Mouse (Mus musculus): ENCODE data around the gene Olfr1158.
"Not testable (repeated sequence)": the region's sequence is repeated elsewhere in the genome, so short reads cannot be mapped to it uniquely, and the experiment has no call there.

Gene Olfr1158

DNA sequence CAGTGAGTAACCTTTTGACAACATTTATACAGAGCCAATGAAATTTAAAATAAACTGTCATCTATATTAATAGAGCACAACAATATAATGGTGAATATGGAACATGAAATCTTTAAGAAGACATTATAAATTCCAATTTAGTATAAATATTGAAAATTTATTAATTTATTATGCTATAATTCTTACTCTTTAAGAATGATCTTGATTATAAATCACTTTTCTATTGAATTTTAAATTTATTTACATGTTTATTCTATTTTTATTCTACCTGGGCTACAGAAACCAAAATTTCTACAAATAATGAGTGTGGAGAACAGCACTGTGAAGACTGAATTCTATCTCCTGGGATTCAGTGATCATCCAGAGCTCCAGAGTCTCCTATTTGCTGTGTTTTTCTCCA is at the start of gene Olfr1158:
Gene Olfr1158 (plus strand): TSS at position 301 of the 400 bp plus-strand sequence.
- no peak for DNase-seq

DNA sequence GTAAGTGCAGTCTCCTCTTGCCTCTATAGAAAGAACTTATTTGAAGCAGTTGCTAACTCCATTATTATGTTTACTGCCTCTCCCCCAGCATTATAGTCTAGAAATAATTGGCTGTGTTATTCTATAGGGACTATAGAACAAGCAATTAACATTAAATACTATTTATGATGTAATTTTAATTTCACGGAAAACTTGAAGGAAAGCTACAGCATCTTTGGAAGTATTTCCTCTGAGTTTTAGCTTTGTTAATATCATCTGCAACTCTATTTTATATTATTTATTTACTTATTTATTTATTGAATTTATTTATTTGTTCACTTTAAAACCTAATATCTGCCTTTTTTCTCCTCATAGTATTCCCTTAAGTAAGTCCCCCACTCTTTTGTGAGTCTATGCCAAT is 44.9 kb upstream of the Olfr1158 start, which contains the start of gene Olfr1155:
Gene Olfr1155 (minus strand): TSS at position 101 of the 400 bp plus-strand sequence.
- no peak for DNase-seq

DNA sequence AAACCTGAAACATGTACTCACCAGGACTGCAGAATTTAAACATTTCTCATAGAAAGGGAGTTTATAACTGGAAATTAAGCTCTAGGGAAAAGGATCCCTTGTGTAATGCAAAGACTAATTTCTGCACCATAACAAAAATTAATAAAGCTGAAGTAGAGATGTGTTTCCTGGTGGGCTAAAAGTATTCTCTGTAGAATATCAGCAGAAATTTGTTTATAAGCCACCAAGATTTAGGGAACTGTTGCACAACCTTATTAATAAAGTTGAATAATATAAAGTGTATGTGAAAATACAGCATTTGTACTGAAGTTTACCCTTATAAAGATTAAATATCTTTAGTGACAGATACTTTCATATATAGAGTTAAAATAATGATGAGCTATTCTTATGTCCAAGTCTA is 36.9 kb upstream of the Olfr1158 start, which contains the start of gene Olfr1156:
Gene Olfr1156 (minus strand): TSS at position 101 of the 400 bp plus-strand sequence.
- DNase-seq, result no peak

GRCm38 (mm10) chr2:87968199-87968598 is 21.7 kb upstream of the Olfr1158 start, which contains the start of gene Olfr1157:
Olfr1157 (minus strand) TSS chr2:87968299.
- no peak for DNase-seq

DNA sequence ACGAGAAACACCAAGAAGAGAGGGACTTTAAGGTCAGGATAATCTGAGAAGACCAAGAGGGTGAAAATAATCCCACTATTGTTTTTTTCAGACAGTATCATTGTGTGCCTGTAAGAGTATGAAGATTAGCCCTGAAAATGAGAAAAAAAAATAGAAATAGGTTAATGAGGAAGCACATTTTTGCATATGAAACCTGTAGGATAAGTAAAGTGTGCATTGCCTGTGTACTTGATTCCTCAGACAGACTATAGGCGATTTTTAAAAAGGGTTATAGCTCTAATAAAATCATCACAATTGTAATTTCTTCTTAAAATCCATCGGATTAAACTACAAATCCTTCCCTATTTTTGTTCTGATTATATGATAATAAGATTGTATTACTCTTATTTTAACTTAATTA is 15.3 kb upstream of the Olfr1158 start, which contains the start of gene Olfr74:
Gene Olfr74 (minus strand): TSS at position 101 of the 400 bp plus-strand sequence.
- no peak for DNase-seq

- DNase-seq, result no peak
Measured at GRCm38 (mm10) chr2:88007515-88008318, 17.8 kb downstream of the Olfr1158 start, which contains the start of gene Olfr1160. Olfr1160 (minus strand) TSS chr2:88008268.

DNA sequence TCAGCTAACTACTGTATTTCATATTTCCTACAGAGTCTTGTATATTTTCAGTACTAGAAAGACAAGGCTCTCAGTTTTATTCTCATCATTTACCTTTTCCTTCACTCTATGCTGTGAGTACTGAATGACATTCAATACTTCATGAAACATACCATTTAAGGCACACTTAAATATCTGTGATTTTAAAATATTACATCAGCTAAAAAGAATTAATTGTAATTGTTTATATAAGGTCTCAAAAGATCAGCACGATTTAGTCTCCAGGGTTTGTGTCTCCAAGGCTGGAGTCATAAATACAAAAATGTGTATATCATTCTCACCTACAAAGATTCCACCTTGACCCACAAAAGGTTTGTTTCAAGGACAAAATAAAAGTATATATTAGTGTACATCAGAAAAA is 32.6 kb downstream of the Olfr1158 start, which contains the start of gene Olfr1161:
Gene Olfr1161 (plus strand): TSS at position 301 of the 400 bp plus-strand sequence.
- not testable (repeated sequence) for DNase-seq

DNA sequence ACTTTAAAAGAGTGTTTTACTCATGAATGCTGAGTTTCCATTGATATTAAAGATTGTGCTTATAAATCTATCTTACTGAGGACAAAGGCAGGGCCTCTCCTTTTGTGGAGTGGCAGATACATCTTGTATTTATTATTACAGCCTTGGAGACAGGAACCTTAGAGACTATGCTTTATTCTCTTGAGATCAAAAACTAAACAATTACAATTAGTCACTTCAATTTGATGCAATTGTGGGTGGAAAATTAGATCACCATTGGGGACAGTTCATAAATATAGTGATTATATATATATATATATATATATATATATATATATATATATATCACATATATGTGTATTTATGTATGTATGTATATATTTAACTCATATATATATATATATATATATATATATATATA is 47.7 kb downstream of the Olfr1158 start, which contains the start of gene Olfr73:
Gene Olfr73 (minus strand): TSS at position 101 of the 400 bp plus-strand sequence.
- no peak for DNase-seq
